Mouse (Mus musculus): ENCODE data around the gene Msn.

Gene Msn

DNA sequence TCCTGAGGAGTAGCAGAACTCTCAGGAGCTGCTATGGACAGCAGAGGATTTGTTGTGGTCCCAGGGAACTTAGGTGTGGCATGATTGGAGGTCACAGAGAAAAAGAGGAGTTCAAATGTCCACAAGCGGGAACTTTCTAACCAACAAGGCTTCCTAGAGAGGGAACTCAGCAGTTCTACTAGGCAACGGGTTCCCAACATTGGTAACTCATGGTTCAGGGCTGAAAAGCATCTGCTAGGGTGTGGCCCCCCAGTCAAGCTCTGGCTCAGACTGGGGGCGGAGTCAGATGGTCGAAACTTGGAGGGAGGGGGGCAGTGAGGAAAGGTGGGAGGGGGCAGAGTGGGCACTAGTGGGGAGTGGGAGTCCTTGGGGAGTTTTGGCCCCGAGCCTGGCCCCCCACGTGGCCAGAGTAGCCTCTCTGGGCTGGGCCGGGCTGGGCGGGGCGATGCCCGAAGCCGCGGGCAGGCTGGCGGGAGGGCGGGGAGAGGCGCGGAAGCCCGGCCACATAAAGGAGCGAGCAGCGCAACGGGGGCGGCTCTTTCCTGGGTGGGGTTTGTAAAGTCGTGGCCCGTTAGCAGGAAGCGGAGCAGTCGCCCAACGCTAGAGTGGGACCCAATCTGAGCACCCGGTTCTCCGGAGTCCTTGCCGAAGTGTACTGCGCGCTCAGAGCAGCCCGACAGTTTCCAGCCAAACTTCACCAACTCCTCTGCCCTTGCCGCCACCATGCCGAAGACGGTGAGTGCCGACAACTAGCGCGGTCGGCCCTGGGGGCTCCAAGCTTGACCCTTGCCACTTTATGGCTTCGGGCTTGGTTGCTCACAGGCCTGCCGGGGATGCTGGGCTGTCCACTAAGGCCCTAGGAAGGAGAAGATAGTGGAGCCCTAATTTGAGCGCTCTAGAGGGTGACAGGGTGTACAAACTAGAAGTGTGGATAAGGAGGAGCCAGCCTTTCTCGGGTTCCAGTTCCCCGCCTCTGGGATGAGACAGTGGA, at the start of gene Msn:
Gene Msn, plus strand, starts transcription at position 534 of the 991 bp plus-strand sequence.
- DNase-seq (ENCODE audit: low spot score) = peak; percentile 27

GRCm38 (mm10) chrX:96052798-96053197, 43.0 kb upstream of the Msn start:
- no peak for DNase-seq (ENCODE audit: low spot score)

GRCm38 (mm10) chrX:96077747-96078146, 18.1 kb upstream of the Msn start:
- DNase-seq (ENCODE audit: low spot score) = no peak

- DNase-seq (ENCODE audit: low spot score) = no peak
These were observed 9.6 kb upstream of the Msn start for GRCm38 (mm10) chrX:96086259-96086658.

GRCm38 (mm10) chrX:96096513-96097210, 820 bp downstream of the Msn start:
- peak; percentile 6 for DNase-seq (ENCODE audit: low spot score)

DNA sequence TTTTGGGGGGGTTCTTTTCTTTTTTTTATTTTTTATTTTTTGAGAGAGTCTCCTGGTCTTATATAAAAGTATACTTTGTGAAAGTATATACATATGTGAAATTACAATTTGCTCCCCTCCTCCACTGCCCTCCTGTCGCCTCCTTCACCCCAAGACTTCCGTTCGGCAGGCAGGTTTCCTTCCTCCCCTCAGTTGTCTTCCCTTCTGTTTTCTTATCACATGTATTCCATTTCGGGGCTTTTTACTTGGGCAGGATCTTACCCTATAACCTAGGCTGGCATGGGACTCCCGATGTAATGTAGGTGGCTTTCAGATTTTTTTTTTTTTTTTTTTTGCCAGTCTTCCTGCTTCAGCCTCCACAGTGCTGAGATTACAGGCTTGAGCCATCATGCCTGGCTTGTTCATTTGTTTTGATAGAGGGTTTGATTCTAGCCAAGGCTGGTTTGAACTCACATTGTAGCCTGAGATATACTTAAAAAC, 1.7 kb downstream of the Msn start:
- DNase-seq (ENCODE audit: low spot score) = no peak

DNA sequence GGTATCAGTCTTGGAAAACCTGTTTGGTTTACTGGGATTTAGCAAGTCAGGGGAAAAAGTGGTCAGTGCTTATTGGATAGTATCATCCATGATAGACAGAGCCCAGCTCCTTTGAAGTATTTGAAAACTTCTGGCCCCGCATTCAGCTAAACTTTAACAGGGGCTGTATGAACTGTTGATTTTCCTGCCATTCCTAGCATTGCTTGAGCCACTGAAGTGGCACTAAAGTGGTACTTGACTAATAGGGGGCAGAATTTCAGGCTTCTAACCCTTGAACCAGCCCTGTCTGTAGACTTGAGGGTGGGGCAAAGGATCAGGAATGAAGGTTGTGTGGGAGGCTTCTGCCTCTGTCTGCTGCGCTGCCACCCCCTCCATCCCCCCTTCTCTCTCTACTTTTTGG, 3.2 kb downstream of the Msn start:
- DNase-seq (ENCODE audit: low spot score) = no peak

DNA sequence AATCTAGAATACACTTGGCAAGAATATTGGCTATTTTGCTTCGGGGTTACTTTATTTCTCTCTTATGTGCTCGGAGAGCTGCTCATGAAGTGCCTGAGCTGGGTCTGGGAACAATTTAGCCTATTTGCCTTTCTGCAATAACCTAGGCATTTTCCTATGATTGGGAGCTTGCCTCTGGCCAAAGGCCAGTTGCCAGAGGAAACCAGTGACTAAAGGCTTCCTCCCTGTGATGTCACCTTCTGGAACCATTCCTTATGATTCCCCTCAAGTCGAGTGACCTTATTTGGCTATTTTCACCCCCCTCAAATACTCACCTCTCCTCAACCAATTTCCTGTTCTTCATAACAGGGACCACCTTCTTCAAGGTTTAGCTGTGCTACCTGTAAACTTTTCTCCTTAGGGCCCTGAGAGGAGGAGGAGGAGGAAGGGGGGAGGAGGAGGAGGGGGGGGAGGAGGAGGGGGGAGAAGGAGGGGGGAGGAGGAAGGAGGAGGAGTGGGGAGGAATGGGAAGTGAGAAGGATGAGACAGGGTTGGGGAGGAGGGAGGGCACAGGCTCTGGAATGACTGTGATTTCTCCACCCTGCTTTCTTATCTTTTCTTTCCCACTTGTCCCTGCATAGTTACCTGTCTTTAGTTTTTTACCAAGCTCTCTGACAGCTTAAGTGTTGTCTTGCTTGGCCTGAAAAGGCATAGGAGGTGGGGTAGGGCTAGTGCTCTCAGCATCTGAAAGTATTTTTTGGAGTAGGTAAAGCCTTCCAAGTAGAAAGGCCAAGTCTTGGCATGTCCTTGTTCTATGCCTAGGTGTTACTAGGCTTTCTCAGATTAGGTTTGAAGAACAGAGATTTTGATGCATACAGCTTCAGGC, 11.8 kb downstream of the Msn start:
- no peak for DNase-seq (ENCODE audit: low spot score)

- DNase-seq (ENCODE audit: low spot score) = no peak
These were observed 17.3 kb downstream of the Msn start for GRCm38 (mm10) chrX:96113106-96113634.

GRCm38 (mm10) chrX:96115501-96115900, 19.7 kb downstream of the Msn start:
- DNase-seq (ENCODE audit: low spot score) = no peak

- DNase-seq (ENCODE audit: low spot score) = no peak
These were observed 21.5 kb downstream of the Msn start for GRCm38 (mm10) chrX:96117366-96117765.

DNA sequence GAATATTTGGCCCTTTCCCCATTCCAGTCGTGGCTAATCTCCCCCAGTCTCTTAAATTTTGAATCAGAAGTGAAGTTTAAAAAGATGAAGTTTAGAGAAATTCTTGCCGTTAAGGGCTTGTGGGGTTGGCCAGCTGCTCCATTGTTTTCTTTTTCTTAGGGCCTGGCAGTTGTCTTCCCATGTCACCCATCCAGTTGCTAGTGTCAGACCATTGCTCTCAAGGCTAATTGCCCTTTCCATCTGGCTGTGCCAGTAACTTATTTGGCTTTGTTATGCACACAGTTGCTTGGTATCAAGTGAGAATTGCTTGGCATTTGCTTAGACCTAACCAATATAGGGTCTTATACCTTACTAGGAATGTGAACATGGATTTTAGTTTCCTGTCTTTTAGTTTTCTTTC, 24.2 kb downstream of the Msn start:
- no peak for DNase-seq (ENCODE audit: low spot score)

- DNase-seq (ENCODE audit: low spot score) = no peak
These were observed 26.1 kb downstream of the Msn start for GRCm38 (mm10) chrX:96121912-96122311.

- DNase-seq (ENCODE audit: low spot score) = no peak
These were observed 31.0 kb downstream of the Msn start for GRCm38 (mm10) chrX:96126803-96127202.

- no peak for DNase-seq (ENCODE audit: low spot score)
These were observed 34.3 kb downstream of the Msn start for GRCm38 (mm10) chrX:96130139-96130538.

- no peak for DNase-seq (ENCODE audit: low spot score)
These were observed 34.8 kb downstream of the Msn start for GRCm38 (mm10) chrX:96130663-96131062.

DNA sequence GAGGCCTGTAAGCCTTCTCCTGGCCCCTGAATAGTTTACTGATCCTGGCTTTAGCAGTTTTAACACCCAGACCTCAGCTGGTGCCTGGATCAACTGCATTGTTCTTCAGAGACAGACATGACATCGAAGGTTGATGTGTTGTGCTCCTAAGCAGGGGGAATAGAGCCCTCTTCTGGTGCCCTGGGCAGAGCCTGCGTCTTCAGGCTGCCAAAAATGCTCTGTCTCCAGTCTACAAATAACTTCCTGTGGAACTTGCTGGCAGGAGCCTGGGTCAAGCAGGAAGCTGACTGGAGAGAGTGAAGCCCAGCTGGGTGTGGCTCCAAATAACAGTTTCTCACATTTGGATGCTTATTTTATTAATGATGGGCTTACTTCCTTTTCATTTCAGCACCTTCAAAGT, 37.4 kb downstream of the Msn start:
- no peak for DNase-seq (ENCODE audit: low spot score)

GRCm38 (mm10) chrX:96134243-96134661, 38.4 kb downstream of the Msn start:
- DNase-seq (ENCODE audit: low spot score) = no peak

DNA sequence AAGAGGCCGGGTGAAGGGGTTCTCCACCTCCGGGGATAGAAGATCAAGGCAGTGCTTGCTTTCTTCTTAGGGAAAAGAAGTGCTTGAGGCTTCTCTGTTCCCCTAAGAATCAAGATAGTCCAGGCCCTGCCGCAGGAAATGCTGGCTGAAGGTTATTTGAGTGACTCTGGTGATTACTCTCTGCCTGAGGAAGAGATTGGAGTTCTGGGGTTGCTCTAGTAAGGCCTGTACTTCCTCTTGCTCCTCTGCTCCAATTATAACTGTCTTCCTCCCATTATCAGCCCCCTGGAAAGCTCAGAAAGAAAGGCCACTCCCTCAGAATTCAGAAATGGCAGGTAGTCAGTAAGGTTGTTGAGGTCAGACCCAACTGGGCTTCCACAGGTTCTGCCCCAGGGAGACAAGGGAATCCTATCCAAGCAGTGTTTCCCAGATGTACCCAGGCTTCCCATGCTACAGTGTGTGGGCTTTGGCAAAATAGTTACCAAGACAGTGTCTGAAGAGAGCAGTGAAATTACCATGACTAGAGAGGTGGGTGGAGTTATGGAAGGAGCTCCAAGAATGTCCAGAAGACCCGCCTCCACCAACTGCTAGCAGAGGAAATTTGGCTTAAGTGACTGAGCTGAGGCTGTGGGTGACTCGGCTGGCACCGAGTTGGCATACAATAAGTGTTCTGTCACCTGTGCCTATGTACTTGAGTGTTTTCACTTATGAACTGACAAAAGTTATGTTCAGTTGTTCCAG, 39.2 kb downstream of the Msn start:
- no peak for DNase-seq (ENCODE audit: low spot score)

DNA sequence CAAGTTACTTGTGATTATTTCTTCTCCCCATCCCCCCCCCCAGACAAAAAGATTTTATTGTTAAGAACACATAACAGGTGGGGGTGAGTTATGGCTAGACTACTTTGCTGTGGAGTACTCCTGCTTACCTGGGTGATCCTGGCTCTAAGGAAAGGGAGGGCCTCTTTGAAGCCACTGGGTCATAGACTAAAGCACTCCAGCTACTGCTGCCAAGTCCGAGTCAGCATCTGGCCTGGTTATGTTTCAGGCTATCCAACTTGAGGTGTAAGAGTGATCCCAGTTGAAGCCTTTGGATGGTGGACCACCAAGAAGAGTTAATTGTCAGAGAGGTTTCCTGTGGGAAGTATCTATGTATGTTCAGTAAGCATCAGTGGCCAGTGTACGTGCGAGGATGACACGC, 39.7 kb downstream of the Msn start:
- DNase-seq (ENCODE audit: low spot score) = no peak

DNA sequence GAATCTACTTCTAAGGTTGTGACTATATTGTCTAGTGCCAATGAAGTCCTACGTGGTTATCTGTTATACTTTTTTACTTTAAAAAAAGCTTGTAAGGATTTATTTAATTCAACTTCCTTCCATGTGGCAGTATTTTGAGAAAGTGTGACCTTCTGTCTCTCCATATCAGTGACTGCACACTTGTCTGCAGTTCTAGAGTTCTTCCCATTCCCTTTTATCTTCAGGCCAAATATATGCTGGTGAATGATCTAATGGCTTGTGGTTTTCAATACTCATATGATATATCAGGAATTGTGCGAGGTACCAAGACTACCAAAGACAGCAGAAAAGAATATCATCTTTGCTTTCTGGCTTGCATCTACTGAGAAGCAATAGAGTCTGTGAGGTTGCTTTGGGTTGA, 43.4 kb downstream of the Msn start:
- no peak for DNase-seq (ENCODE audit: low spot score)

Data from ovary, postnatal 14 days (tissue).